Mouse (Mus musculus) lung, postnatal 25 days (tissue): ENCODE measurements around the gene Retreg1.

Source experiments
- DNase-seq: peaks from one replicate; pipeline ENCODE4 v3.0.0; 2022; ENCODE audit warnings: low spot score

Gene Retreg1

GRCm38 (mm10) chr15:25880192-25880591 is 37.2 kb downstream of the Retreg1 start:
- DNase-seq, result no peak

- DNase-seq, result no peak
Measured at GRCm38 (mm10) chr15:25882002-25882401, 39.0 kb downstream of the Retreg1 start.

- DNase-seq, result no peak
Measured at GRCm38 (mm10) chr15:25884416-25884958, 41.5 kb downstream of the Retreg1 start.

- DNase-seq, result peak; percentile 72
Measured at GRCm38 (mm10) chr15:25886581-25887011, 43.6 kb downstream of the Retreg1 start.

DNA sequence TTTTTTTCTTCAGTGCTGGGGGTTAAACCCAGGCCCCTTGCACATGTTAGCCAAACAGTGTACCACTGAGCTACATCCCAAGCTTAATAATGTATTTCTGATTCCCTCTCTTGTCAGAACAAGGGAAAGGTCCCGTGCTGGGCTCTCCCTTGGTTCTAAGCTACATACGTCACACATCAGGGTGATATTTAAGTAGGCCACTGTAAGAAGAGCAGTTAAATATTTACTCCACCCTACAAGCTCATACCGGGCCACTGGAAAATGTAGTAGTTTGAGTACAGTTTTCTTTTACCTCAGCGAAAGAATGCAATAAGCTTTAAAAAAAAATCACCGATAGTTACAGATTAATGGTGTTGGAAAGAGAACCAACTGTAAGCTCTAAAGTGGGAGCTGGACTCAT is 46.9 kb downstream of the Retreg1 start:
- no peak for DNase-seq

DNA sequence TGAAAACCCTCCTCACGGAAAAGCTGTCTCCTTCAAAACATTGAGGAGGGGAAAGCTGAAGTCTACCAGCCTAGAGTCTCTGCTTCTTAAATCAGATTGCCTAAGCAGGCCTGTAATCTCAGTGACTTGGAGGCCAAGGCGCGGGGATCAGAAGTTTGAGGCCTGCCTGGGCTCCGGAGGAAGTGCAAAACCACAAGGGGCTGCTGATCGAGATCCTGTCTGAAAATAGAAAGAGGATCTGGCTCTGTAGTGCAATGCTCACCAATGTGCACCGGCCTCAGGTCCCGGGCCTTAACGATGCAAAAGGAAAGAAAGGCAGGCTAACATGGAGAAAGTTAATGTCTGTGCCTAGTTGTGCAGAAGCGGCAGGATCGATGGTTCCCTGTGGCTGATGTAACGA is 48.6 kb downstream of the Retreg1 start:
- DNase-seq, result peak; percentile 60

GRCm38 (mm10) chr15:25893327-25893726 is 50.3 kb downstream of the Retreg1 start:
- no peak for DNase-seq

DNA sequence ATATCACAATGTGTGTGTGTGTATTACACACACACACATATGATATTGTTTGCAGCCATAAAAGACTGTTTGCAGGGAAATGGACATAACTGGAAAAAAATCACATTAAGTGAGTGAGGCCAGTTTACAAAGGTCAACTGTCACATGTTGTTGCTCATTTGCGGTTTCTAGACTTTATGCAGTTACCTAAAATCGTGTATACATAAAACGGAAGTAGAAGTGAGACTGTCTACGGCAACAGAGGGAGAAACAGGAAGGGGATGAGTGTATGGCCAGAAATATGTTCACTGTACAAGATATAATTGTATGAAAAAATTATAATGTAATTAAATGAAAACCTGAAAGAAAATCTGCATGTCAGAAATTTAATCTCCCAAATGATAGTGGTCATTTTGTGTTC is 53.8 kb downstream of the Retreg1 start:
- no peak for DNase-seq

- DNase-seq, result no peak
Measured at GRCm38 (mm10) chr15:25897617-25898016, 54.6 kb downstream of the Retreg1 start.

DNA sequence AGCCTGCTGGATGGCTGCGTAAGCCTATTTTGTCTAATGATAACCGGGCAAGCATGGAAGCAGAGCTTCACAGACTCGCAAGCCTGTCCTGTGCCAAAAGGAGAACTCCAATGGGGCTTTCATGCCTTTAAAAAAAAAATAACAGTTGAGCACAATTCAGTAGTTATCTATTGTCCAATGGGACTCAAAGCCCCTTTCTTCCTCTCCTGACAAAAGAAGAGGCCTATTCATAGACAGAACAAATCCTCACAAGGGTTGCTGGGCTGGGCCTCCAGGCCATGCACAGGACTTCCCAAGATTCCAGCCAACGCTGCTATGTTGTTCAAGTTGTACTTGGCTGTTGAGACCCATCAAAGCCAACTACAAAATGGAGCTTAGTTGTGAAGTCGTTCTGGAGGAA is 56.0 kb downstream of the Retreg1 start:
- DNase-seq, result no peak

DNA sequence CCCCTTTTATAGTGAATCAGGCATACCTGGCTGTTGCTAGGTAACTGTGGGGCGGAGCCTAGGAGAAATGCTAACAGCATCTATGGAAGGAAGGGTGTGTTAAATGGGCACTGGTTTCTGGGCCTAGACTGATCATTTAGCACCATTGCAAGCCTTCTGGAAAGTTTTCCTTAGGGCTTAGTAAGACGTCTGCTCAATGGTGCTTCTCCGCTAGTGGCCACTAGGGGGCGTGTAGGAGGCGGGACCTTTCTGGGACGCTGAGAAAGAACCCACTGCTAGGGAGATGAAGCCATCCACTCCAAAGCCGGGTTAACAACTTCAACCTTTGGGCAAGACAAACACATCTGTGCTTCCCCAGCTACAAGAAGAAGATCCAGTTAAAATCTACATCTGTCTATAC is 57.6 kb downstream of the Retreg1 start:
- peak; percentile 81 for DNase-seq

DNA sequence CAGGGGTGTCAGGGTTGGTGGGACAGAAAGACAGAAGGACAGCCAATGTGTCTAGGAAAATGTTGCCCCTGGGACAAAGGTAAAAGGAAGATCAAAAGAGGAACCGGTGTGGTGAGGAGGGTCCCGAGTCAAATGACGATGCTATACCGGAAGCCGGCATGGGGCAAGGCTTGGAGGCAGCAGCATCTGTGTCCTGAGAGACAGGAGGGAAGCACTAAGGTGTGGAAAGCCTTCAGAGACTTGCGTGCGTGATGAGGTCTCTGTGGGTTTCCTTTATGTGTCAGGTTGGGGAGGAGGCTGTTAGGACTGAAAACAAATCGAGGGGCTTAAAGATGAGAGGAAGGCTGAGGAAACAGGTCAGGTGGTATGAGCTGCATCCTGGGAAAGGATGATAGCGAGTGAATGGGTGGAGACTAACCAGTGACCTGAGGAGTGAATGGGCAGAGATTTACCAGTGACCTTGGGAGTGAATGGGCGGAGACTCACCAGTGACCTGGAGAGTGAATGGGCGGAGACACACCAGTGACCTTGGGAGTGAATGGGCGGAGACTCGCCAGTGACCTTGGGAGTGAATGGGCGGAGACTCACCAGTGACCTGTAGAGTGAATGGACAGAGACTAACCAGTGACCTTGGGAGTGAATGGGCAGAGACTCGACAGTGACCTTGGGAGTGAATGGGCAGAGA is 60.1 kb downstream of the Retreg1 start:
- DNase-seq, result no peak

- DNase-seq, result no peak
Measured at GRCm38 (mm10) chr15:25904435-25905021, 61.5 kb downstream of the Retreg1 start.

DNA sequence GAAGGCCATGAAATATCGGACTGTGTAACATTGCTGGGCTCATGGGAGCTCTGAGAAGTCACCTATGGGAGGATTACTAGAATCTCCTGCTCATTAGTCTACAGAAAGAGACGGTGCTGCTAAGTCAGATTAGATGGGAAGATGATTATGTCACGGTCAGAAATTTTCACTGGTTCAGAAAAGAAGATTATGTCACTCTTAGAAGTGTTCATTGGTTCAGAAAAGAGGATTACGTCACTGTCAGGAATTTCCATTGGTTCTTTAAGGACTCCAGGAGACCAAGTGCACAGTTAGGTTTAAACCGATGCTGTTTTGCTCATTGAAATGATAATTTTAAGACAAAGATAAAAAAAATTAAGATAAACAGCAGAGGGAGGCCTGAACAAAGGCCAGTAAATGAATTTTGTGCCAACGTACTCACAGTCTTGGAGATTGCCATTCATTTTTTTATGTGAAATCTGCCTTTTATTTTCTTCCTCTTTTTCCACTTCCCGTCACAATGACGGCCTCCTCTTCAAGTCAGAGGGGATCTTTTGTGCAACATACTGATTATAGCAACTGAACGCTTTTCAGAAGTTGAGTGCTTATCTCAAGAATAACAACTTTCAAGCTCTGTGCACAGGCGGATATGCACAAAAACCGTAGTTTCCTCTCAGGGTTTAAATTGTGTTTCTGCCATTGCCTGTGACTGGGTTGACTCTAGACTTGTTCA is 67.0 kb downstream of the Retreg1 start:
- no peak for DNase-seq

DNA sequence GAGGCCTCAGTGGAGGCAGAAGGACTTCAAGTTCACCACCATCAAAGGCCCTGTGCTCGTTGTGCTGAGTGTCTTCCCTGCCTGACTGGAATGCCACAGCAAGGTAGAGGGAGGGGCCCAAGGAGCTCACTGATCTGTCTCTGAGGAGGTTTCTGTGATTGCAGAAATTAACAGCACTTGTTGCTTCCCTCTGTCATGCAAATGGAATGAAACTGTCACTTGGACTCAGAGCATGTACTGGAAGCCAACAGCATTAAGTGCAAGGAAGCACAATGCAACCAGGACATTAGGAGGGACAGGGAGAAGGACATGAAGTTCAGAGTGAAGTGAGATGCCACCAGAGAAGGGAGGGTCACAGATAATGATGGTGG is 67.5 kb downstream of the Retreg1 start:
- DNase-seq, result no peak

- no peak for DNase-seq
Measured at GRCm38 (mm10) chr15:25910924-25911323, 67.9 kb downstream of the Retreg1 start.

GRCm38 (mm10) chr15:25912911-25913310 is 69.9 kb downstream of the Retreg1 start:
- DNase-seq, result no peak

DNA sequence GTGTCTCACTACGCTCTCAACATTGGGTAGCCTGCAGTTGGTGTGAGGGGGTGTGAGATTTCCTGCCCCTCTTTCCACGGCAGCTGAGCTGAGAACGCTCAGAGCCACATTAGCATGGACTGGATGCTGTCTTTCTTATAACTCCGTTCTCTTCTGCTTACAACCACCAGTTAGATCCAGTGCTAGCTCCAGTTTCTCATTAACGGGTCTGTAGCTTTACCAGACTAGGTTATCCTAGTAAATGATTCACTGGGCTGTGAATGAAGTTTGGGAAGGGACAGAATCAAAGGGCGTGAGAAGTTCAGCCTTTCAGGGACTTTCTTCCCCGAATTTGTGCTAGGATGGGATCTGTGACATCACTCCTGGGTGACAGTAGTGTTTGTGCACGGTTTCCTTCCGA is 70.7 kb downstream of the Retreg1 start:
- DNase-seq, result no peak

GRCm38 (mm10) chr15:25914160-25914559 is 71.2 kb downstream of the Retreg1 start:
- DNase-seq, result no peak

GRCm38 (mm10) chr15:25915013-25915412 is 72.0 kb downstream of the Retreg1 start:
- peak; percentile 87 for DNase-seq

DNA sequence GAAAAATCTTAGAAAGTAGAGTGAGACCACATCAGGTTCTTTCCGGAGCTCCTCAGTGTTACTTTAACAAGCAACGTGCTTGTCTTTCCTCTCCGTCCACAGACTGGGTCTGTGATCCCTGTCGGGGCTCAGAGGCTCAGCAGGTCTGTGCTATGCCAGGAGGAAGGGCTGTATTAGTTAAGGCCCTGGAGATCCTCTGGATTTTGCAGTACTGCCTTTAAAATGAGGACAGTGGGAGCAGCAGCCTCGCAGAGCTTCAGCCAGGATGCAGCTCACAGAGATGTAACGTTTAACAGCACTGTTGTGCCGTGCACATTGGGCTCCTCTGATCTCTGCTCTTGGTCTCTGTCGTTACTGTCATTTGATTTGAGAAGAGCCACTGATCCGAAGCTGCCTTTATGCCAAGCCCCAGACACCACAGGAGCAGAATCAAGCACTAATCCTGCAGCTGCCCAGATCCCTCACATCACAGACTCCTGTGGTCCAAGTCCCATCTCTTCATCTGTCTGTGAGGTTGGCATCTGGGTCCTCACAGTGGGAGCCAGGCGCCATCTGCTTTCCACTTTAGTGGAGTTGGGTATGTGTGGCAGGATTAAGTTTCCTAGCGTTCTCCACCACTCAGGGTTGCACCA is 72.7 kb downstream of the Retreg1 start:
- DNase-seq, result no peak

GRCm38 (mm10) chr15:25916252-25916651 is 73.3 kb downstream of the Retreg1 start:
- DNase-seq, result no peak

DNA sequence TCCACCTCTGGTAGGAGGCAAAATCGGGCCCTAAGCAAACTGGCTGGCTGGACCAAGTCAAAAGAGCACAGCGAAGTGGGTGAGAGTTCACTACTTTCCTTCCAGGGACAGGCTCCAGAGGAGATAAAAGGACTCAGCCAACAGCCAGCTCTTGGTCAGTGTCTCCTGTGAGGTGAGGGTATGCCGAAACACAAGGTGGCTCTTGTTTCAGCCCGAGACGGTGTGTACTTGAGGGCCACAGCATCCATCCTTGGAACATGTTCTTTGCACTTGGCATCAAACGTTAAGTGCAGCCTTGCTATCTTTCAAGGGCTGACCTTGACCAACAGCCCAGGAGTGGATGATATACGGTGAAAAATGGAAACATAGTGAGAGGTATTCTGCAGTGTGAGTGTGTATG is 75.7 kb downstream of the Retreg1 start:
- DNase-seq, result no peak
